Comparison of ENCODE assay signal across 19 mouse cellular contexts in the genomic region with DNA sequence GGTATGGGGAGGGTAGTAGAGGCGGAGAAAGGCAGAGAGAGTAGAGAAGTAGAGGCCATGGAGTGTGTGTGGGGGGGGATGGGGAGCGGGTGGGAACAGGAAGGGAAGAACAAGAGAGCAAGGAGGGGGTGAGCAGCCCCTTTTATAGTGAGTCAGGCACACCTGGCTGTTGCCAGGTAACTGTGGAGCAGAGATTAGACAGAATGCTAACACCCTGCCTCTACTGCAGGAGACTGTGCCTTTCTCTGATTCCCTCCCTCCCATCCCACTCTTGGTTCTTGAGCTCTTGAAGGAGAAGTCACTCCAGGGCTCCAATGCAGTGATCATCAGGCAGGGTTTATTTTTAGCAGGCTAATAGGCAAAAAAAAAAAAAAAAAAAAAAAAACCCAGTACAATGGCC. TPM values are rescaled to one million over a fixed set of nuclear protein-coding genes. Genes with fewer than 3 reads are reported as not detected.
DNase-seq lines count a peak whose midpoint lies in the region; ATAC-seq and TF ChIP-seq lines count a peak whose summit lies in the region.
"Had no signal": no experiment of that assay in that cellular context is flagged by ENCODE, and none has a peak within 500 bp of the region (broad histone marks: within the 10 kb centered on the region; RNA-seq: fewer than 3 reads in every experiment).

No protein-coding gene starts in this region.

- H3K4me2 ChIP-seq in lung, embryonic 14.5 days: no peak overlapping the region
- no peak overlapping the region for H3K4me2 ChIP-seq in forebrain, embryonic 16.5 days (ENCODE audit: low read length)
- no peak overlapping the region for H3K4me2 ChIP-seq in midbrain, embryonic 16.5 days (ENCODE audit: low read length)
- H3K4me2 ChIP-seq: embryonic facial prominence, embryonic 12.5 days; neural tube, embryonic 15.5 days had no signal

- no peaks in the 10 kb centered on the region for H3K9me3 ChIP-seq in lung, embryonic 14.5 days (ENCODE audit: low read depth, low read length)
- H3K9me3 ChIP-seq in forebrain, embryonic 16.5 days (ENCODE audit: control insufficient read depth, low read length): no peaks in the 10 kb centered on the region
- H3K9me3 ChIP-seq in midbrain, embryonic 16.5 days (replicated peaks; ENCODE audit: control insufficient read depth, low read length, poor library complexity, severe bottlenecking): no peaks in the 10 kb centered on the region
- H3K9me3 ChIP-seq: embryonic facial prominence, embryonic 12.5 days; G1E; neural tube, embryonic 15.5 days had no signal

- no peak overlapping the region for H3K27ac ChIP-seq in lung, embryonic 14.5 days (ENCODE audit: low read depth)
- peak overlapping the region; percentile 34; the same call in 1 of the 2 replicates for H3K27ac ChIP-seq in forebrain, embryonic 16.5 days (ENCODE audit: low read length)
- H3K27ac ChIP-seq in midbrain, embryonic 16.5 days (ENCODE audit: low read length): peak overlapping the region; percentile 73
- H3K27ac ChIP-seq: embryonic facial prominence, embryonic 12.5 days; gastrocnemius, adult 2 months; neural tube, embryonic 15.5 days had no signal

- TF ChIP-seq POLR2A in brain, embryonic 14.5 days (IDR thresholded peaks at IDR 0.05; ENCODE audit: borderline replicate concordance, extremely low read depth, insufficient read depth, insufficient read length, poor library complexity, severe bottlenecking): no peak

- DNase-seq in lung, embryonic 14.5 days: peak; percentile 15
- no peak for DNase-seq in lung, postnatal 14 days
- peak; percentile 52 for DNase-seq in brain, embryonic 14.5 days (ENCODE audit: low read depth)
- DNase-seq in ovary, postnatal 10 days (ENCODE audit: low spot score): no peak
- DNase-seq in layer of hippocampus, adult 9-11 months: no peak
- no peak for DNase-seq in kidney, postnatal 36 days
- DNase-seq: cerebellum, adult 11 months; cerebellum, postnatal 36 days; gastrocnemius, adult 2 months; heart, postnatal 10 days; kidney, adult 18-20 months; kidney, postnatal 25 days; lung, adult 2 months; thymus, postnatal 36 days had no signal

- peaks cover 5% of the 10 kb centered on the region for H3K4me1 ChIP-seq in lung, embryonic 14.5 days (ENCODE audit: insufficient read depth)
- peaks cover 20% of the 10 kb centered on the region for H3K4me1 ChIP-seq in forebrain, embryonic 16.5 days (replicated peaks; ENCODE audit: control insufficient read depth, insufficient read depth, low read length)
- H3K4me1 ChIP-seq in midbrain, embryonic 16.5 days (ENCODE audit: control insufficient read depth, insufficient read depth, low read length): peaks cover 27% of the 10 kb centered on the region

- 44% methylated on average over 2 of the region's 2 CpGs for WGBS in lung, embryonic 14.5 days
- WGBS in forebrain, embryonic 16.5 days: 78% methylated on average over 1 of the region's 2 CpGs
- WGBS in midbrain, embryonic 16.5 days: 70% methylated on average over 1 of the region's 2 CpGs

- ATAC-seq in lung, embryonic 14.5 days (ENCODE audit: insufficient read depth): peak; percentile 21; the same call in 1 of the 2 replicates
- ATAC-seq in forebrain, embryonic 16.5 days: peak; percentile 55
- ATAC-seq in midbrain, embryonic 16.5 days: peak; percentile 83

- no peak overlapping the region for H3K9ac ChIP-seq in lung, embryonic 14.5 days
- H3K9ac ChIP-seq in forebrain, embryonic 16.5 days (replicated peaks; ENCODE audit: low read depth, low read length): no peak overlapping the region
- H3K9ac ChIP-seq in midbrain, embryonic 16.5 days (ENCODE audit: low read depth, low read length): no peak overlapping the region
- H3K9ac ChIP-seq: embryonic facial prominence, embryonic 12.5 days; neural tube, embryonic 15.5 days had no signal

- no peak overlapping the region for H3K4me3 ChIP-seq in lung, embryonic 14.5 days (ENCODE audit: low read depth, low read length)
- no peak overlapping the region for H3K4me3 ChIP-seq in forebrain, embryonic 16.5 days (replicated peaks; ENCODE audit: low read length)
- H3K4me3 ChIP-seq in midbrain, embryonic 16.5 days (ENCODE audit: low read depth, low read length): no peak overlapping the region
- H3K4me3 ChIP-seq: embryonic facial prominence, embryonic 12.5 days; gastrocnemius, adult 2 months; neural tube, embryonic 15.5 days had no signal

- no peak for TF ChIP-seq CTCF in lung, embryonic 14.5 days (IDR thresholded peaks at IDR 0.05; ENCODE audit: low read depth)
- TF ChIP-seq CTCF in brain, embryonic 14.5 days (IDR thresholded peaks at IDR 0.05; ENCODE audit: borderline replicate concordance, extremely low read depth, insufficient read depth, insufficient read length): no peak

- no peaks in the 10 kb centered on the region for H3K27me3 ChIP-seq in lung, embryonic 14.5 days (ENCODE audit: insufficient read depth, low read length)
- no peaks in the 10 kb centered on the region for H3K27me3 ChIP-seq in forebrain, embryonic 16.5 days (replicated peaks; ENCODE audit: control insufficient read depth, insufficient read depth, low read length)
- no peaks in the 10 kb centered on the region for H3K27me3 ChIP-seq in midbrain, embryonic 16.5 days (ENCODE audit: control insufficient read depth, insufficient read depth, low read depth, low read length)
- H3K27me3 ChIP-seq: embryonic facial prominence, embryonic 12.5 days; neural tube, embryonic 15.5 days had no signal

- H3K36me3 ChIP-seq in lung, embryonic 14.5 days (ENCODE audit: insufficient read depth): no peaks in the 10 kb centered on the region
- no peaks in the 10 kb centered on the region for H3K36me3 ChIP-seq in forebrain, embryonic 16.5 days (ENCODE audit: control insufficient read depth, insufficient read depth)
- H3K36me3 ChIP-seq in midbrain, embryonic 16.5 days (ENCODE audit: control insufficient read depth, insufficient read depth, low read length): no peaks in the 10 kb centered on the region
- H3K36me3 ChIP-seq: embryonic facial prominence, embryonic 12.5 days; neural tube, embryonic 15.5 days had no signal

RNA-seq across cellular contexts. Expression of a gene that starts 29.7 kb away (rescaled TPM):
- 108 and 109 TPM in 2 replicates for polyA plus RNA-seq in lung, embryonic 14.5 days (2014; fragmentation: Nextera tagmentation; extraction: Ambion mirVana)
- 85.9 and 112 TPM in 2 replicates for polyA plus RNA-seq in brain, embryonic 14.5 days (2012; rRNA removed)
- polyA plus RNA-seq in forebrain, embryonic 16.5 days (2015; fragmentation: Nextera tagmentation; extraction: Ambion mirVana): 112 and 115 TPM in 2 replicates
- polyA plus RNA-seq in midbrain, embryonic 16.5 days (2015; fragmentation: Nextera tagmentation; extraction: Ambion mirVana): 98.9 and 104 TPM in 2 replicates

RNA-seq across cellular contexts. Expression of a gene that starts 30.0 kb away (rescaled TPM):
- 34.7 and 35.3 TPM in 2 replicates for polyA plus RNA-seq in lung, embryonic 14.5 days (2014; fragmentation: Nextera tagmentation; extraction: Ambion mirVana)
- polyA plus RNA-seq in brain, embryonic 14.5 days (2012; rRNA removed): 32.8 and 36.3 TPM in 2 replicates
- 45.1 and 50.0 TPM in 2 replicates for polyA plus RNA-seq in forebrain, embryonic 16.5 days (2015; fragmentation: Nextera tagmentation; extraction: Ambion mirVana)
- 54.0 and 54.5 TPM in 2 replicates for polyA plus RNA-seq in midbrain, embryonic 16.5 days (2015; fragmentation: Nextera tagmentation; extraction: Ambion mirVana)

Comparison
In these comparisons a context has a peak if more than half of its experiments do, and no peak if none do; other contexts are left out.
1. DNase-seq: peak in lung, embryonic 14.5 days (single experiment) and brain, embryonic 14.5 days (single experiment); none in lung, postnatal 14 days (single experiment), ovary, postnatal 10 days (single experiment), layer of hippocampus, adult 9-11 months (single experiment) and kidney, postnatal 36 days (0 of 2).
2. ATAC-seq: peak in every context shown above with its lines; median percentile 83 in midbrain, embryonic 16.5 days; 55 in forebrain, embryonic 16.5 days; 21 in lung, embryonic 14.5 days.